In the genomic region with DNA sequence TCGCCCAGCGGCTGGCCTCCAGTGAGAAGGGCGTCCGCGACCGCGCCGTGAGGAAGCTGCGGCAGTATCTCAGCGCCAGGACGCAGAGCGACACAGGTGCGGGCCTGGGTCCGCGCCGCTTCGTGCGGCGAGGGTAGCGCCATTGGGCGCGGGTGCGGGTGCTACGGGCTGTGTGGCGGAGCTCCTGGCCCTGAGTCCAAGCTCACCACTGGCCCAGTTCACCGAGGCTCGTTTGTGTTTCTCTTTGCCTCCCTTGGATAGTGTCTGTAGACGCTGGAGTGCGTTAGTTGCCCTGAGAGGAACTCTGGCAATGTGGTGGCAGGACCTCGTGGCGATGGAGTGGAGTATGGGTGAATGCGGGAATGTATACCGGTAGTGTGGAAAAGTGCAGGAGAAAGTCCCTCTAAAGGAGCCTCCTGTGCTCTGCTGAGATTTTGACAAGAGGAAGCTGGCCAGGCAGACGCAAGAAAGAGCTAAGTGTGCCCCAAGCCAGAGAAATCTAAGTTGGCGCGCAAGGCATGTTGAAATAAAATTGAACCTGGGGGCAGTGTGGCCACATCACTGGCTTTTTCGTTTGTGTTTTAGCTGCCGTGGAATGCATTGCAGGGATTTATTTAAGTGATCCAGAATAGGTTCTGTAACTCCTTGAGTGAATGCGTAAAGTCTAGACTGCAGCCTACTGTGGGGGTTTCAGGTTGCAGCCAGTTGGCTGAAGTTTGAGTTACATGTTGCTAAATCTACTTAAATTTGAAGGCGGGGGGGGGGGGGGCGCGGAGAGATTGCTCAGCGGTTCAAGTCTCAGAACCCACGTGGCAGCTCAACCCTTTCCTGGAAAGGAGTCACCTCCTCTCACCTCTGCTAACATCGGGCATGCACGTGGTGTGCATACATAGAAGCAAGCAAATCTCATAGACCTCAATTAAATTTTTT, we compare ENCODE assay signal across 7 mouse cellular contexts. TPM values are rescaled to one million over a fixed set of nuclear protein-coding genes. Genes with fewer than 3 reads are reported as not detected.
DNase-seq lines count a peak whose midpoint lies in the region; ATAC-seq and TF ChIP-seq lines count a peak whose summit lies in the region.

No protein-coding gene starts in this region.

- H3K27ac ChIP-seq in spleen, adult 2 months (ENCODE audit: insufficient read depth, low read length), result no peak overlapping the region
- peak overlapping the region; percentile 87 for H3K27ac ChIP-seq in hindbrain, embryonic 13.5 days

- H3K4me1 ChIP-seq in spleen, adult 2 months (ENCODE audit: control insufficient read depth, insufficient read depth, insufficient read length), result peaks cover 4% of the 10 kb centered on the region; the same call in 1 of the 2 replicates
- H3K4me1 ChIP-seq in hindbrain, embryonic 13.5 days (replicated peaks), result peaks cover 26% of the 10 kb centered on the region

- peak overlapping the region; percentile 87 for H3K9ac ChIP-seq in hindbrain, embryonic 13.5 days

- under 1% methylated on average over 46 of the region's 46 CpGs for WGBS in spleen, adult 2 months
- WGBS in hindbrain, embryonic 13.5 days, result under 1% methylated on average over 46 of the region's 46 CpGs

- no peak for TF ChIP-seq POLR2A in spleen, adult 2 months (IDR thresholded peaks at IDR 0.05; ENCODE audit: low read depth, low read length)

- no peak for DNase-seq in spleen, adult 2 months (ENCODE audit: low read depth in 1 of 2, low spot score in 2 of 2)
- no peak for DNase-seq in spleen, postnatal 4 days (ENCODE audit: low spot score in 2 of 2)
- peak; percentile 5 for DNase-seq in c-Kit-positive CD71-negative TER-119-negative erythroid progenitor cells, embryonic 14.5 days (ENCODE audit: low read depth)
- DNase-seq in cerebellum, postnatal 14 days, result no peak
- DNase-seq in adrenal gland, adult 18-20 months (ENCODE audit: low spot score in 2 of 2), result no peak

- peak overlapping the region; percentile 76 for H3K4me3 ChIP-seq in spleen, adult 2 months (ENCODE audit: extremely low read depth, insufficient read depth, insufficient read length)
- peak overlapping the region; percentile 89 for H3K4me3 ChIP-seq in hindbrain, embryonic 13.5 days

- ATAC-seq in hindbrain, embryonic 13.5 days (ENCODE audit: low FRiP score), result peak; percentile 78
- ATAC-seq in megakaryocyte-erythroid progenitor cell, adult 5-6 weeks (replicated peaks; ENCODE audit: low FRiP score, low TSS enrichment, poor library complexity, severe bottlenecking), result peak; percentile 31

- no peaks in the 10 kb centered on the region for H3K36me3 ChIP-seq in spleen, adult 2 months (ENCODE audit: control insufficient read depth, insufficient read depth, low read length)
- H3K36me3 ChIP-seq in hindbrain, embryonic 13.5 days, result peaks cover 3% of the 10 kb centered on the region; the same call in 1 of the 2 replicates

- H3K9me3 ChIP-seq in hindbrain, embryonic 13.5 days, result no peaks in the 10 kb centered on the region

- TF ChIP-seq CTCF in spleen, adult 2 months (IDR thresholded peaks at IDR 0.05; ENCODE audit: extremely low read depth, insufficient read depth, insufficient read length, insufficient replicate concordance), result no peak

- no peaks in the 10 kb centered on the region for H3K27me3 ChIP-seq in spleen, adult 2 months (ENCODE audit: control insufficient read depth, insufficient read depth, low read length)
- H3K27me3 ChIP-seq in hindbrain, embryonic 13.5 days, result no peaks in the 10 kb centered on the region

- H3K4me2 ChIP-seq in hindbrain, embryonic 13.5 days, result peak overlapping the region; percentile 74

RNA-seq across cellular contexts. Expression of a gene that starts 0.6 kb away (rescaled TPM):
- 0.15 TPM in 1 of 2 replicates, not detected in the other for polyA plus RNA-seq in spleen, adult 2 months (2012; rRNA removed)
- 0.43 and 0.70 TPM in 2 replicates for polyA plus RNA-seq in hindbrain, embryonic 13.5 days (2015; fragmentation: Nextera tagmentation; extraction: Ambion mirVana)
- total RNA-seq in megakaryocyte-erythroid progenitor cell, adult 5-6 weeks (2014; fragmentation: Nextera tagmentation), result 0.47 TPM in 1 of 2 replicates, not detected in the other
- total RNA-seq in megakaryocyte-erythroid progenitor cell, adult 5-6 weeks (2017), result 0.46 TPM in 1 of 2 replicates, not detected in the other
- 1 to 10 TPM in 1 of 2 experiments, under 1 TPM in 1; 0.66 to 1.1 TPM for total RNA-seq in adrenal gland, adult 18-20 months (2021)

RNA-seq across cellular contexts. Expression of a gene that starts 0.9 kb away (rescaled TPM):
- 9.1 and 9.4 TPM in 2 replicates for polyA plus RNA-seq in spleen, adult 2 months (2012; rRNA removed)
- polyA plus RNA-seq in hindbrain, embryonic 13.5 days (2015; fragmentation: Nextera tagmentation; extraction: Ambion mirVana), result 36.2 and 39.5 TPM in 2 replicates
- 63.6 and 66.2 TPM in 2 replicates for total RNA-seq in megakaryocyte-erythroid progenitor cell, adult 5-6 weeks (2014; fragmentation: Nextera tagmentation)
- 70.4 and 95.9 TPM in 2 replicates for total RNA-seq in megakaryocyte-erythroid progenitor cell, adult 5-6 weeks (2017)
- 10 to 100 TPM; 26.0 to 29.9 TPM for total RNA-seq in adrenal gland, adult 18-20 months (2021)
